Mouse (Mus musculus) liver, embryonic 11.5 days (tissue): ENCODE measurements around the gene Tmem132c. TPM values are rescaled to one million over a fixed set of nuclear protein-coding genes. Genes with fewer than 3 reads are reported as not detected.

ENCODE experiments used
- ATAC-seq: fragments of 200-750 bp; cut with Nextera tagmentation; replicated peaks from 2 replicates; pipeline ENCODE4 v1.8.0; 2017; ENCODE audit warnings: moderate number of reproducible peaks, mild to moderate bottlenecking, moderate TSS enrichment, moderate library complexity; ENCODE audit not compliant: low FRiP score
- DNase-seq: peaks from one replicate; pipeline ENCODE4 v3.0.0-alpha.2; 2017; ENCODE audit warnings: low spot score
- H3K27ac ChIP-seq: fragments of 300-500 bp; sonication (generic); 2 replicates; pipeline ENCODE4 v1.5.1; 2014; ENCODE audit warnings: mild to moderate bottlenecking, low read depth, low read length, control low read depth
- H3K27me3 ChIP-seq: fragments of 300-500 bp; sonication (generic); replicated peaks from 2 replicates; pipeline ENCODE4 v1.6.1; 2014; ENCODE audit warnings: low read length, mixed read lengths; ENCODE audit not compliant: control insufficient read depth, insufficient read depth
- H3K36me3 ChIP-seq: fragments of 300-500 bp; sonication (generic); 2 replicates; pipeline ENCODE4 v1.6.1; 2014; ENCODE audit warnings: mild to moderate bottlenecking, low read length, moderate library complexity, mixed read lengths; ENCODE audit not compliant: control insufficient read depth, insufficient read depth
- H3K4me1 ChIP-seq: fragments of 300-500 bp; sonication (generic); replicated peaks from 2 replicates; pipeline ENCODE4 v1.6.1; 2014; ENCODE audit warnings: low read length, mixed read lengths; ENCODE audit not compliant: control insufficient read depth, insufficient read depth
- H3K4me2 ChIP-seq: fragments of 300-500 bp; sonication (generic); 2 replicates; pipeline ENCODE4 v1.6.1; 2014; ENCODE audit warnings: mild to moderate bottlenecking, control low read depth, moderate library complexity
- H3K4me3 ChIP-seq: fragments of 300-500 bp; sonication (generic); 2 replicates; pipeline ENCODE4 v1.5.1; 2014; ENCODE audit warnings: low read depth, low read length, control low read depth
- H3K9ac ChIP-seq: fragments of 300-500 bp; sonication (generic); 2 replicates; pipeline ENCODE4 v1.6.1; 2014; ENCODE audit warnings: low read depth, low read length, control low read depth
- H3K9me3 ChIP-seq: fragments of 300-500 bp; sonication (generic); 2 replicates; pipeline ENCODE4 v1.6.1; 2016; ENCODE audit warnings: low read length, inconsistent platforms, mixed read lengths; ENCODE audit not compliant: control insufficient read depth
- WGBS: fragments of 180-500 bp; shearing (Covaris S2); extraction: QIAGEN DNeasy Blood & Tissue Kit; methylation state at CpG from one replicate; pipeline ENCODE4 v1.1.7; 2014; 5-methylcytosine and 5-hydroxymethylcytosine counted together
- polyA plus RNA-seq: library from polyadenylated mRNA; unstranded; fragments of >200 nt; fragmentation: Nextera tagmentation; extraction: Ambion mirVana; gene quantifications from 2 replicates; pipeline ENCODE4 v1.2.1, GENCODE M21; 2014

The Tmem132c gene
- polyA plus RNA-seq, 1 experiment from 2014 or later, result 2.8 TPM

DNA sequence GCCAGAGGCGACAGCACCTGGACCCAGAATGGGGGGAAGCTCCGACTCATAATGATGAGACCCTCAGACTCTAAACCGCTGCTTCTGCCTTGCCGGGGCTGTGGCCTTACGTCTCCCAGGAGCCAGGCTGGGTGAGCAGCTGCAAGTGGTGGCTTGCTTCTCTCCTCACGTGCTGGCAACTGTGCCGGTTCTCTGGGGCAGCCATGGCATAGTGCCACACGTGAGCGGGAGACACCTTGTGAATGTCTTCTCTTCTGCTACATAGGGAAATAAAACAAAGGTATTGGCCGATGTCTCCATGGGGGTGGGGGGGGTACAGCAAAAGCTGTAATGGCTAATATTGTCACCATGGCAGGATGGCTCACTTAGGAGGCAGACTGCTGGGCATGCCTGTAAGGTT lies 214.5 kb downstream of the Tmem132c start:
- no peaks in the 10 kb centered on the region for H3K27me3 ChIP-seq
- 85% methylated on average over 10 of the region's 10 CpGs for WGBS

DNA sequence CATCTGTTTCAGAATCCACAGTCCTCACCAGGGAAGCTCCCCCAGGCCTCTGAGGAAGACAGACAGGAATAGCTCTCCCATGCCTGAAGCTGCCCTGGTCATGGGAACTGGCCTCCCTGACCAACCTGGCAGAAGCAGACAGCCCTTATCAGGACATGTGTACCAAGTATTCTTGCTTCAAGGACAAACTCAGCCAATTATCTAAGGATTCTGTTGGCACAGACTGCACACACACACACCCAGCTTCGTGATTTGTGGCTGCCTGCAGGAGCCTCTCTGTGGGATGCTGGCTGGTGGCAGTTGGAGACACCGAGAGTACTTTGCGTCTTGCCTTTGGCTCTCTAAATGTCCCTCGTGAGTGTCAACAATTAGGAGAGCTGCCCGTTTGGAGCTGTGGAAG lies 226.5 kb downstream of the Tmem132c start:
- WGBS, result 61% methylated on average over 5 of the region's 5 CpGs
- Histone ChIP-seq H3K36me3 (no peaks in the 10 kb centered on the region), H3K4me2 (no peak overlapping the region), H3K27ac (no peak overlapping the region), H3K9ac (no peak overlapping the region), H3K4me1 (no peaks in the 10 kb centered on the region), H3K9me3 (no peaks in the 10 kb centered on the region), H3K4me3 (no peak overlapping the region), H3K27me3 (no peaks in the 10 kb centered on the region)
- no peak for ATAC-seq
- DNase-seq, result no peak

More for the DNA sequence above, 214.5 kb downstream of the Tmem132c start:
- H3K9me3 ChIP-seq, result no peaks in the 10 kb centered on the region
- H3K27ac ChIP-seq, result no peak overlapping the region
- H3K4me1 ChIP-seq, result no peaks in the 10 kb centered on the region
- H3K4me3 ChIP-seq, result no peak overlapping the region
- H3K36me3 ChIP-seq, result no peaks in the 10 kb centered on the region
- ATAC-seq (no peak), DNase-seq (no peak)
- H3K9ac ChIP-seq, result no peak overlapping the region
- H3K4me2 ChIP-seq, result no peak overlapping the region

GRCm38 (mm10) chr5:127470351-127470750 lies 228.7 kb downstream of the Tmem132c start:
- H3K9ac ChIP-seq, result no peak overlapping the region
- ATAC-seq, result no peak

GRCm38 (mm10) chr5:127471902-127472301 lies 230.3 kb downstream of the Tmem132c start:
- H3K27ac ChIP-seq, result no peak overlapping the region
- 21% methylated on average over 5 of the region's 5 CpGs for WGBS
- H3K27me3 ChIP-seq, result no peaks in the 10 kb centered on the region
- no peak overlapping the region for H3K4me2 ChIP-seq
- H3K9me3 ChIP-seq, result no peaks in the 10 kb centered on the region
- no peaks in the 10 kb centered on the region for H3K36me3 ChIP-seq
- DNase-seq, result no peak
- H3K4me3 ChIP-seq, result no peak overlapping the region
- no peaks in the 10 kb centered on the region for H3K4me1 ChIP-seq
- no peak overlapping the region for H3K9ac ChIP-seq
- ATAC-seq, result no peak

More at GRCm38 (mm10) chr5:127470351-127470750, 228.7 kb downstream of the Tmem132c start:
- H3K4me2 ChIP-seq, result no peak overlapping the region
- H3K4me1 ChIP-seq, result no peaks in the 10 kb centered on the region
- 61% methylated on average over 3 of the region's 3 CpGs for WGBS
- H3K27ac ChIP-seq, result no peak overlapping the region
- no peak for DNase-seq
- no peak overlapping the region for H3K4me3 ChIP-seq
- H3K27me3 ChIP-seq, result no peaks in the 10 kb centered on the region
- no peaks in the 10 kb centered on the region for H3K9me3 ChIP-seq
- H3K36me3 ChIP-seq, result no peaks in the 10 kb centered on the region

- no peaks in the 10 kb centered on the region for H3K36me3 ChIP-seq
- H3K27ac ChIP-seq, result no peak overlapping the region
- 25% methylated on average over 2 of the region's 2 CpGs for WGBS
- H3K4me2 ChIP-seq, result no peak overlapping the region
- DNase-seq, result no peak
- no peak overlapping the region for H3K9ac ChIP-seq
- no peaks in the 10 kb centered on the region for H3K9me3 ChIP-seq
- H3K27me3 ChIP-seq, result no peaks in the 10 kb centered on the region
- ATAC-seq, result no peak
- no peaks in the 10 kb centered on the region for H3K4me1 ChIP-seq
- H3K4me3 ChIP-seq, result no peak overlapping the region
Measured at GRCm38 (mm10) chr5:127473706-127474105, 232.1 kb downstream of the Tmem132c start.

- DNase-seq, result no peak
- no peaks in the 10 kb centered on the region for H3K36me3 ChIP-seq
- WGBS, result 76% methylated on average over 6 of the region's 6 CpGs
- no peak for ATAC-seq
- no peaks in the 10 kb centered on the region for H3K27me3 ChIP-seq
- no peak overlapping the region for H3K4me2 ChIP-seq
- no peaks in the 10 kb centered on the region for H3K4me1 ChIP-seq
- H3K27ac ChIP-seq, result no peak overlapping the region
- H3K9ac ChIP-seq, result no peak overlapping the region
- H3K4me3 ChIP-seq, result no peak overlapping the region
- no peaks in the 10 kb centered on the region for H3K9me3 ChIP-seq
Measured at GRCm38 (mm10) chr5:127474856-127475255, 233.2 kb downstream of the Tmem132c start.

DNA sequence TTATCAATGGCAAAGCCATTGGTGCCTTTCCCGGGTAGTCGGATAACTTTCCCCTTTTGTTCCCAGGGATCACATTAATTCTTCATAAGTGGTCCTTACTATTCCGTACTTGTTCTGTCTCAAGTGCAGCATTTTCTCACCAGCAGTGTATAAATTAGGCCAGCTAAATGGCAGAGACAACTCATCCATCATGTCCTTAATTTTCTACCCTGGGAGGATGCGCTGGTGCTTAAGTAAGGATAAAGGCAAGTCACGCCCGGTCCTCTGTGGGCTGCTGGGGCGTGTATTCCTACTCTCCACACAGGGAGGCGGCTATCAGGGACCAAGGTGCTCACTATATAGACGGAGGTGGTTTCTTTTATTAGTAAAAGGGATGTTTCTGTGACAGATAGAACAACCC lies 236.2 kb downstream of the Tmem132c start:
- no peak overlapping the region for H3K9ac ChIP-seq
- DNase-seq (no peak), ATAC-seq (no peak)
- no peak overlapping the region for H3K4me3 ChIP-seq
- no peaks in the 10 kb centered on the region for H3K27me3 ChIP-seq
- WGBS, result 44% methylated on average over 9 of the region's 9 CpGs
- H3K36me3 ChIP-seq, result no peaks in the 10 kb centered on the region
- H3K9me3 ChIP-seq, result no peaks in the 10 kb centered on the region
- H3K4me1 ChIP-seq, result no peaks in the 10 kb centered on the region
- H3K27ac ChIP-seq, result no peak overlapping the region
- no peak overlapping the region for H3K4me2 ChIP-seq

GRCm38 (mm10) chr5:127478322-127478721 lies 236.7 kb downstream of the Tmem132c start:
- H3K4me3 ChIP-seq, result no peak overlapping the region
- H3K9me3 ChIP-seq, result no peaks in the 10 kb centered on the region
- no peak overlapping the region for H3K9ac ChIP-seq
- WGBS, result 24% methylated on average over 11 of the region's 11 CpGs
- no peak overlapping the region for H3K4me2 ChIP-seq
- no peaks in the 10 kb centered on the region for H3K36me3 ChIP-seq
- no peaks in the 10 kb centered on the region for H3K4me1 ChIP-seq
- no peak overlapping the region for H3K27ac ChIP-seq
- DNase-seq (no peak), ATAC-seq (no peak)
- no peaks in the 10 kb centered on the region for H3K27me3 ChIP-seq

DNA sequence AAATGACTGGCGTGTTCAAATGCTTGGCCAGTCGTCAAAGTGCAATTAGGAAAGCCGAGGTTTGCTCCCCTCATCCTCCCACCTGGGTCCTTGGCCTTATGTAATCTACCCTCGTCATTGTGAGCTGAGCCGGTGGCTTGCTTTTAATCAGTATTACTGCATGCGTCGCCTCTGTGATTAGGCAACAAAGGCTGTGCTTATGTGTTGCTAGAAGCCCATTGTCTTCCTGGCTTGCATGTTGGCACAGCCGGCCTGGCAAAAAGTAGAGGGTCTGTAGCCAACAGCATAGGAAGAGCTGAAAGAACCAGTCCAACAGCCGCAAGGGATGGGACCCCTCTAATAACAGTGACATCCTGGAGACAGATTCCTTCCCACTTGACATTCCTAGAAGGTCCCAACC lies 239.3 kb downstream of the Tmem132c start:
- H3K27ac ChIP-seq, result no peak overlapping the region
- 75% methylated on average over 9 of the region's 9 CpGs for WGBS
- no peaks in the 10 kb centered on the region for H3K27me3 ChIP-seq
- H3K4me2 ChIP-seq, result no peak overlapping the region
- H3K36me3 ChIP-seq, result no peaks in the 10 kb centered on the region
- DNase-seq (no peak), ATAC-seq (no peak)
- H3K4me1 ChIP-seq, result no peaks in the 10 kb centered on the region
- H3K4me3 ChIP-seq, result no peak overlapping the region
- H3K9ac ChIP-seq, result no peak overlapping the region
- no peaks in the 10 kb centered on the region for H3K9me3 ChIP-seq
